8 mouse cellular contexts compared by ENCODE assay signal in genomic region chr19:23055916-23056805, GRCm38 (mm10).
A peak's percentile ranks its signal among the peaks of the same experiment; 100 is the strongest.
DNase-seq lines count a peak whose midpoint lies in the region; ATAC-seq and TF ChIP-seq lines count a peak whose summit lies in the region.

No protein-coding gene starts in this region.

- no peaks in the 10 kb centered on the region for H3K9me3 ChIP-seq in E14TG2a.4 (ENCODE audit: low read length)
- H3K9me3 ChIP-seq in forebrain, embryonic 15.5 days, result no peaks in the 10 kb centered on the region
- H3K9me3 ChIP-seq in liver, embryonic 13.5 days (replicated peaks), result no peaks in the 10 kb centered on the region

- no peak for TF ChIP-seq CTCF in gastrocnemius, adult 2 months (IDR thresholded peaks at IDR 0.05)
- no peak for TF ChIP-seq CTCF in E14TG2a.4 (conservative IDR thresholded peaks at IDR 0.05; ENCODE audit: low read length)

- peaks cover 33% of the 10 kb centered on the region for H3K36me3 ChIP-seq in E14TG2a.4 (ENCODE audit: insufficient read depth, low read length)
- H3K36me3 ChIP-seq in forebrain, embryonic 15.5 days, result no peaks in the 10 kb centered on the region
- H3K36me3 ChIP-seq in liver, embryonic 13.5 days, result no peaks in the 10 kb centered on the region

- DNase-seq in gastrocnemius, adult 2 months, result no peak
- no peak for DNase-seq in gastrocnemius, postnatal 25 days
- no peak for DNase-seq in liver, embryonic 13.5 days
- DNase-seq in gastrocnemius, adult 8-10 months (ENCODE audit: low spot score in 2 of 2), result no peak
- no peak for DNase-seq in right cerebral cortex, postnatal 25 days

- H3K27me3 ChIP-seq in E14TG2a.4 (ENCODE audit: insufficient read depth, low read length), result no peaks in the 10 kb centered on the region
- no peaks in the 10 kb centered on the region for H3K27me3 ChIP-seq in forebrain, embryonic 15.5 days
- H3K27me3 ChIP-seq in liver, embryonic 13.5 days, result no peaks in the 10 kb centered on the region

- H3K4me1 ChIP-seq in E14TG2a.4 (replicated peaks; ENCODE audit: low read depth, low read length), result peaks cover 64% of the 10 kb centered on the region
- H3K4me1 ChIP-seq in forebrain, embryonic 15.5 days, result peaks cover 14% of the 10 kb centered on the region
- H3K4me1 ChIP-seq in liver, embryonic 13.5 days (replicated peaks), result peaks cover 10% of the 10 kb centered on the region

- intact Hi-C loops in gastrocnemius, adult 2 months (cut with DNase I), result loop anchor here (2.0 to 5.0 kb wide), 2 partner anchors 35 to 114 kb away; no protein-coding TSS in a partner anchor

- peak overlapping the region; percentile 61 for H3K4me3 ChIP-seq in gastrocnemius, adult 2 months
- H3K4me3 ChIP-seq in E14TG2a.4 (replicated peaks; ENCODE audit: low read length), result peak overlapping the region; percentile 61
- no peak overlapping the region for H3K4me3 ChIP-seq in forebrain, embryonic 15.5 days
- no peak overlapping the region for H3K4me3 ChIP-seq in liver, embryonic 13.5 days (replicated peaks)

- 80% methylated on average over 5 of the region's 5 CpGs for WGBS in forebrain, embryonic 15.5 days
- WGBS in liver, embryonic 13.5 days (ENCODE audit: insufficient replicate concordance), result 70% methylated on average over 5 of the region's 5 CpGs

- no peak overlapping the region for H3K9ac ChIP-seq in forebrain, embryonic 15.5 days (replicated peaks)
- H3K9ac ChIP-seq in liver, embryonic 13.5 days, result no peak overlapping the region

- no peak for ATAC-seq in forebrain, embryonic 15.5 days (replicated peaks)
- ATAC-seq in liver, embryonic 13.5 days (ENCODE audit: low read depth), result no peak
- no peak for ATAC-seq in monocyte, adult 5-6 weeks (replicated peaks; ENCODE audit: insufficient number of reproducible peaks, low FRiP score, low TSS enrichment, poor library complexity, severe bottlenecking)

- H3K27ac ChIP-seq in gastrocnemius, adult 2 months, result peak overlapping the region; percentile 97
- no peak overlapping the region for H3K27ac ChIP-seq in forebrain, embryonic 15.5 days (replicated peaks)
- no peak overlapping the region for H3K27ac ChIP-seq in liver, embryonic 13.5 days

- H3K4me2 ChIP-seq in forebrain, embryonic 15.5 days (replicated peaks), result peak overlapping the region; percentile 67
- peak overlapping the region; percentile 59; the same call in 1 of the 2 replicates for H3K4me2 ChIP-seq in liver, embryonic 13.5 days

Comparison
In these comparisons a context has a peak if more than half of its experiments do, and no peak if none do; other contexts are left out.
1. H3K4me3 ChIP-seq: peak in gastrocnemius, adult 2 months (single experiment) and E14TG2a.4 (single experiment); none in forebrain, embryonic 15.5 days (single experiment) and liver, embryonic 13.5 days (single experiment).